Mouse (Mus musculus): ENCODE results near the gene Sdk1.

Gene Sdk1

DNA sequence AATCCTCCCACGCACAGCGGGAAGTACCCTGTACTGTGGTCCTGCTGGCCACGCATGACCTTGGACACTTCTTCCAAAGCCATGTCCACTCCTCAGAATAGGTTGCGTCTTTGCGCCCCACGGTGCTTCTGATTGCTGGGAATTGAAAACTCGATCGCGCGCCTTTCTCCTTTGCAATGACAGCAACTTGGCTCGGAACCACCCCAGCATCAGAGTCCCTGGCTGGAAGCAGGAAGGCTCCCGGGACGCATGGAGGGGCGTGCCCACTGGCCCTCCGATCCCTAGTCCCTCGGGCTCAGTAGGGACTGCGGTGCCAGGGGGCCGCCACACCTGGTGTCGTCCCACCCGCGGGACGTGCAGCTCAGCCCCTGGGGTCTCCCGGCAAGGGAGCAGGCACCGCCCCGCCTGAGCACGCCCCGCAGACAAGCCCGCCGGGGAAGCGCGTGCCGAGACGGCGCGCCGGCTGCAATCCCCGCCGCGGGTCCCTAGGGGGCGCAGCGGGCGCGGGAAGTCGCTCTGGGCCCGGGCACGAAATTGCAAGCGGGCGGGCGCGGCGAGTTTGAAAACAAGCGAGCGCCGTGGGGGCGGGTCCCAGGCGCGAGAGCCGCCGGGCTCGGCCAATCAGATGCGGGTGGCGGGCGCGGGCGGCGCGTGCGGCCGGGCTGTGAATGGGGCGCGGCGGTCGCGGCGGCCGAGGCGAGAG, at the start of gene Sdk1:
TSS of gene Sdk1 (plus strand) at position 650 of the 703 bp plus-strand sequence.
- DNase-seq (ENCODE audit: inconsistent ontology term): peak; percentile 98

DNA sequence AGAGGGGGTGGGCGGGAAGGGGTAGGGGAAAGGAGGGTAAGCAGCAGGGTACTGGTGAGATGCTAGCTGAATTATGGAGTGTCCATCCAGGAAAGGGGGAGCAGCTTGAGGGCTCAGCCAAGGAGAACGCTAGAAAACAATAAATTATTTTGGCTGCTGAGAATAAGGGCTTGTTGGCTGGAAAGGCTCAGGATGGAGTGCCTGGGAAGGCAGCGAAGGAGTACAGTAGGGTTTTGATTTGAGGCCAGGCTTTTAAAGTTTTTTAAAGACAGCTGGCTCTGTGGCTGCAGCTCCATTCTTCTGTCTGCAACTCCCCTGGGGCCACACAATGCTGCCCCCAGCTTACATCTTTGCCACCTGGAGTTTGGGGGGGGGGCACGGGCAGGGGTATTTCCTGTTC, 44.0 kb upstream of the Sdk1 start:
- DNase-seq (ENCODE audit: inconsistent ontology term): peak; percentile 3

DNA sequence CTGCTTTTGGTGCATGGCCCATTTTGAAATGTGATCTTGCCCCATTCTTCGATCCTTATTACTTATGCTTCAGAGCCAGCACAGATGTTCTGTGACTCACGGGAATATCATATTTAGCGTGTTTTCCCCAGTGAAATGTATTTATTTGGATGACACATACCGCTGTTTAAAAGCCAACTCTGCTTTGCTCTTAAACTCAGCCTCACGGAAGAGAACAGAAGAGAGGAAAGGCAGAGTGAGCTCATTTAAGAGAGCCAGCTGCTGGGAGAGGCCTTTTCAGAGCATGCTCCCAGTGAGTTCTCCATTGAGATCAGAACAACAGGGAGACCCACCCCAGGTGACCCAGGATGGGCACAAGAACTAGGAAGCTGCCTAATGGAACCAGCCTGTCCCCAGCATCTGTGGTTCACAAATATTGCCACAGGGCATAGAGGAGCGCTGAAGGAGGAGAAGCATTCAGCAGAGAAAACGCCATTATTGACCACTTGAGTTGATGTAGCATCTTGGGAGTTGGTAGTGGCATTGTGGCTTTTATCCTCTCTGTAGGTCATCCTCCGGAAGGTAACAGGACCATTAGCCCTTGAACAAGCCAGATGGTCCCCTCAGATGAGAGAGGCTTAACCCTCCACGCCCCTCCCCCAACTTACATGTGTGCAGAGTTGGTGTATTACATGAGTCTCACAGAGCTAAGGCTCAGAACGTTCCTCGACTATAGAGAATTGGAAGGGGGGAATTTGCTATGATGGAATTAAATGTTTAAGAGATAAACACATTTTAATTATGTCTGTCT, 38.8 kb upstream of the Sdk1 start:
- peak; percentile 2 for DNase-seq (ENCODE audit: inconsistent ontology term)

DNA sequence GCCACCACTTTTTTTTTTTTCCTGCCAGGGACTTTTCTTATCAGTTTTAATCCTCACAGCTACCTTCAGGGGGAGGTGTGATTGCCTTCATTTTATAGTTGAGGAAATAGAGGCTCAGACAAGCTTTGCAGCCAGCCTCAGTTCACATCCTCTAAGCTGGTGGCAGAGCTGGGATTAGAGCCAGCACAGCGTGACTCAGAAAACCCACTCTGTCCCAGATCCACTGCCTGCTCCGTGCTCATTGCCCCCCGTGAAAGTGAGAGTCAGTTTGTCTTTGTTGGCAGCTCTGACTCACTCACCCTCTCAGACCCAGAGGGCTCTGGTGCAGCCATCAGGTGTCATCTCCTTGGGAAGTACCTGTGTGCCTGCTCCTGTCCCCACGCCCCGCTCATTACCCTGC, 34.2 kb upstream of the Sdk1 start:
- DNase-seq (ENCODE audit: inconsistent ontology term): peak; percentile 67

DNA sequence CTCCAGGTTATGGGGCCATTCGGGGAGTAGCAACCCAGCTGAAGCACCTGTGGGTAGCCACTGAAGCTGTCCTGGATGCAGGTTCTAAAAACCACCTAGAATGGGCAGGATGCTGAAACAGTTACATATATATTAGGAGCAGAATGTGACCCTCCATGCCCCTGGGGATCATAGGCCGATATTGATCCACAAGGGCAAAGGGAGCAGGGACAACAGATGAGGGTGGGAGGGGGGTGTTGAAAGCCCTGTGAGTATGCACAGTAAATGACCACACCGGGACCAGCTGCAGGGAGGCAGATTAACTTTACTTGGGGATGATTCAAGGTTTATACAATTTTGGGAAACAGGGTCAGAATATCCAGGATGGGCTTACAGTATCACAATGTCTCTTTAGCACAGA, 16.0 kb upstream of the Sdk1 start:
- no peak for DNase-seq (ENCODE audit: inconsistent ontology term)

DNA sequence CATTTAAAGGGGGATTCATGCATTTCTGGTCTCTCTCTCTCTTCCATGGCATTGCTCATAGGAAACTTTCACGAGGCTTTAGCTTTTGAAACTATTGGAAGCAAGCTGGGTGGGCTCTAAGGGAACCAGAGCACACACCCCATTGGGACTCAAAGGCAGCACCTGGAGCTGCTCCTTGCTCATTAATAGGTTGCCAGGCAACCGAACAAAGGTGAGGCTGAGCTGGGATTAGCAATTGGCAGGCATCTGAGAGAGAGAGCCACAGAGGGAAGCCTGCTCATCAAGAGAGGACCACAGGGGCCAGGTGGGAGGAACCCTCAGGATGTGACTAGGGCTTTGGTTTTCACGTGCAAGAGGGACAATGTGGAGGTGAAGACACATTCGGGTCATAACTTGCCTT, 7.0 kb upstream of the Sdk1 start:
- no peak for DNase-seq (ENCODE audit: inconsistent ontology term)

DNA sequence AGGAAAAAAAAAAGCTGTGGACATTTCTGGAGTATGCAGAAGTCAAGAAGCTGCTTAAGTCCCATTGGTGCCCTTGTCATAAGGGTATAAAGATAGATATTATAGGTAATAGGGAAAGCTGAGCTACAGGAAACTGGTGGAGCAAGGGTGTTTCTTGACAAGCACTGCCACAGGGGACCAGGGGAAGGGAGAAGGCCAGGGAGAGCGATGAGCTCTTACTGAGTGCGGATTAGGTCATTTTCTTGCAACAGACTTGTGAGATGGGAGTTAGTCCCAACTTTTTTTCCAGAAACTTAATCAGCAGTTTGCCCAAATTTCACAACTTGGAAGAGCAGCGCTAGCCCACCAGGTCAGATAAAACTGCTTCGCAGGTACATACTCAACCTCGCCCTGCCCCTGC, 1.9 kb upstream of the Sdk1 start:
- DNase-seq (ENCODE audit: inconsistent ontology term): no peak

DNA sequence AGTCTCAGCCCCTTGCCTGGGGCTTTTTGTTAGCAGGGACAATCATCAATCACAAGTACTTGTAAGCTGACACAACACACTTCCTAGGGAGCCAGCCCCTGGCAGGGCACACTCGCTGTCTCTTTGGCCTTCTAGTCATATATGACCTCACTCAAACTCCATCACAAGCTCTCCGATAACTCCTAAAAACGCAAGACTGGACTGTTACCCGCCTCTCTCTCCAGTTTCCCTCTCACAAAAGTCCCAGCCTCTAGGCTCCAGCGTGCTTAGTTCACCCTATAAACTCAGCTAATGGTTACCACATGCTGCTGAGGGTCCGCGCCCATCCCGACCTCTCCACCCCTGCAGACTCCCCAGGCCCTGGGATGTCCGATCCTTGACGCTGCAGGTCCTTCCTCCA, 849 bp upstream of the Sdk1 start:
- DNase-seq (ENCODE audit: inconsistent ontology term): peak; percentile 10

DNA sequence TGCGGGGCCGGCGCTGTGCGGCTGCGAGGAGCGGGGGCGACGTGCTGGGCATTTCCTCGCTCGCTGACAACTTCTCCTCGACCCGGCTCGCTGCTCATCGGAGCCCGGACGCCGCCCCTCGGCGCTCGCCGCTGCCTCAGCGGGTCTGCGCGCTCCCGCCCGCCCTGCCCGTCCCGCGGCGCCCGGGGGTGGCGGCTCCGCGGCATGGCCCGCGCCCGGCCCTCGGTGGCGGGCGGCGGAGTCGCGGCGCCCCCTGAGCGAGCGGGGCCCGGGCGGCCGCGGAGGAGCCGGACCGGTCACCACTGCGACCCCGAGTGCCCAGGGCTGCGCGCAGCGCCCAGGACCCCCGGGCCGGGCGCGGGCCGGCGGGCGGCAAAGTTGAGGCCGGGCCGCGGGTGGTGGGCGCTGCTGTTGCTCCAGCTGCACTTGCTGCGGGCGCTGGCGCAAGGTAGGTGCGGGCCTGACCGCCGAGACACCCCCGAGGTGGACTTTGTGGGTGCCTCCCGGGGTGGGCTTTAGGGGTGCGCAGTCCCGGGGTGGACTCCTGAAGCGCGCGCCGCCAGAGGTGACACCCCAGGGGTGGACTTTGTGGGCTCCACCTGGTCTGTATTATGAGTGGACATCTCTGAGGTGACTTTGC, 475 bp downstream of the Sdk1 start:
- no peak for DNase-seq (ENCODE audit: inconsistent ontology term)

DNA sequence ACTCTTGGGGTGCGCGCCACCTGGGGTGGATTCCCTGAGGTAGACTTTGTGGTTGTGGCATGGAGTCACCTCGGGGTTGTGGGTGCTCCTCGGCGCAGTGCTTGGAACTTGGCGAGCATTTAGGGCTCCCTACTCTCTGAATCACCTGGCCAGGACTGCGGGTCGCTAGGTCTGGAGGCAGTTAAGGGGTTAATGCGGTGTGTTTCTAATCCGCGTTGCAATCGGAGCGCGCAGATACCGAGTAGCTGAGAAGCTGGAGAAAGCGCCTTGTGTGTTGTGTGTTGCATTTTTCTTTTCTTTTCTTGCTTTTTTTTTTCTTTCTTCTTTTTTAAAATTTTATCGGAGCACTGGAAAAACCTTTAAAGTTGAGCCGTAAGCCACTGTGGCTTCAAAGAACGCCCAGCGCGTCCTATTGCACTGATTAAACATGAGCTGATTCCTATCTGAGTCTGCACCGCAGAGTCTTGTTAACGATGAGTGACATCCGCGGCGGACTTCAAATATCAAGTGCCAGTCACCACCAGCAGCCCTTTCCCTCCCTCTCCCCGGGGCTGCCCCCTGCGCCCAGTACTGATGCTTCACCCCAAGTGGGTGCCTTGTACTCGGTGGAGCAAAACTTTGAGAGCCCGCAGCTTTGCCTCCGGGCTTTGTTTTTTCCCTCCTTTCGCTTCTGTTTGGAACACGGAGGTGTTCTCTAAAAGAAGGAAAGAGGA, 2.1 kb downstream of the Sdk1 start:
- DNase-seq (ENCODE audit: inconsistent ontology term): peak; percentile 33

DNA sequence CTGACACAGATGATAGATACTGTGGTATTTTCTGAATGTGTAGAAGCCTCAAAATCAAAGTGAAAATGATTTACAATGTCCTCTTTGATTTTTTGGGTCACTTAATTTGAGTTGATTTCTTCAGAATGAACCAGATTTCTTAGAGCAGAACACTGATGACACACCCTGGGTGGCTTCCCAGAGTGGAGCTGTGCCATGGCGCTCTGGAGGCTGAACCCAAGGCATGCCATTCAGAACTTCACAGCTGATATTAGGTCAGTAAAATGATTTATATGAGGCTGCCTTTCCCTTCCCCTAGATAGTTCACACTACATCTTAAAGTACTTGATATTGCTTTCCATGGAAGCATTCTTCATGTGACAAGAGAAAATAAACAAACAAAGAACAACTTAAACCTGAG, 23.0 kb downstream of the Sdk1 start:
- peak; percentile 89 for DNase-seq (ENCODE audit: inconsistent ontology term)

DNA sequence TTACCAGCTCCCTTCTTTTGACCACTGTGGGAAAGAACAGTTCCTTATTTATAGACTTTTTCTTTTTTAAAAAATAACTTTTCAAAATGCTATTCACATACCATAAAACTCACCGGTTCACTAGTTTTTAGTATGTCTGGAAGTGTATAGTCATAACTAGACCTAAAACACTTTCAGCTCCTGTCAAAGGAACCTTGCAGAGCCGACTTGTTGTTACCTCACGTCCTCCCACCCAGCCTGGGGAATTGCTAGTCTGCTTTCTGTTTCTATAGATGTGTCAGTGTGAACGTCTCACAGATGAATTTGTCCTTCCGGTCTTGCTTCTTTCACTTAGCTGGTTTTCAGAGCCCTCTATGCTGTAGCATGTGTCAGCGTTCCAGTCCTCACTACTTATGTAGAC, 35.8 kb downstream of the Sdk1 start:
- no peak for DNase-seq (ENCODE audit: inconsistent ontology term)

DNA sequence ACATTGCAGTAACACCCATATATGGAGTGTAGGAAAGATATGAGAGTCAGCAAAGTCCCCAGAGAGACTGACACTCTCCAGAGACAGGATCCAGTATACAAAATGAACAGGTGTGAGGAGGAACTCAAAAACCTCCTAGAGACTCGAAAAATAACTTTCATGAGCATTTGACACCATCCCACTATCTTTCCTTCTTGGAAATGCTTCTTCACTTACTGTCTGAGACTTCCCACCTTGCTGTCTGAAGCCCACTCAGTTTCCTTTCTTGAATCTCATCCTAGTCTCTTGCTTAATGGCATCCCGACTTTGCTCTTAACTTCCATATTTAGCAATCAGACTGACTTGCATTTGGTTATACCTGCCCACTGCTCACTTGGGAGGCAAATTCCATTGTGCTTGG, 40.5 kb downstream of the Sdk1 start:
- DNase-seq (ENCODE audit: inconsistent ontology term): no peak

DNA sequence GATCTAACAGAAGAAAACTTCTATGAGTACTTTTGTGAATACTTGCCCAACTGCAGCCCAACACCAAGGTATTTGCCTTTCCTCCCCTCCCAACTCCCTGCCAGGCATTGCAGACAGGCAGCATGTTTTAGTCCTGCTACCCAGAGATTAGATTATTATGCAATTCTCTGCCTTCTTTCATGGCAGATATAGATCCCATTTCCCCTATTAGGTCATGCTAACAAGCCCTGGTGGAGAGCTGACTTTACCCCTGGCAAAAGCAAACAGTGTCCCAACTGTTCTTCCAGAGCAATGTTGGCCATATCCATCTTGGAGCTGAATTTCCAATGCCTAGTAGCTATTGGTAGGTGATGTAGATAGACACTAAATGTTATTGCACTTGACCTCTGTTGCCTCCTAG, 48.3 kb downstream of the Sdk1 start:
- no peak for DNase-seq (ENCODE audit: inconsistent ontology term)

DNA sequence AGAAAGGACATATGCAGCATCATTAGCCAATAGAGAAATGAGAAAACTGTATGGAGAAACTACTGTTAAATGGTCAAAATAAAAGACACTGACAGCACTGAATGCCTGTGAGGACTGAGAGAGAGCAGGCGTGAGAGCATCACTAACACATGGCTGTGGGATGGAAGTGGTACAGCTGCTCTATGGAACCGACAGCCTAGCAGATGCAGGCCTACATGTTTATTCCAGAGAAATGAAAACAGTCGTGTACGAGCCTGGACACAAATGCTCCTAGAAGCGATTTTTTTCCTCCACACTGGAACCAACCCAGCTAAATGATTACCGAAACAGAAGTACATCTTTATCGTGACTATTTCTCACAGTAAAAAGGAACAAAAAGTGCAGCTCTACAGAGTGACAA, 54.0 kb downstream of the Sdk1 start:
- no peak for DNase-seq (ENCODE audit: inconsistent ontology term)

DNA sequence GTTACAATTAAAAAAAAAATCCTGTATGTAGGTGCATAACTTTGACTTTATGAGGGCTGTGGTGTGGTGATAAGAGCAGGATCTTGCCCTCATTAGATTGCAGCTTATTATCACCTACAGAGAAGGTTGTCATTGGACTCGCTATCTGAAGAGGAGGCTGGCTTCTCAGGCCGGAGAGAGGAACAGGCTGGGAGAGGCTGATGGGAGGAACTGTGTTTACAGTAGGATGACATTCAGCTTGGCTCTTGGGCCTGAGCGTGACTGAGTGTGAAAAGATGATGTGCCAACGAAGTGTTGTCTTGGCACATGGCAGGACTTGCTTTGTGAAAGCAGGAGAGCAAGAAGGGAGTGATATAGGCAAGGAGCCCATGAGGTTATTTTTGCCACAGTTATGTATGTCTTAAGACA, 61.0 kb downstream of the Sdk1 start:
- no peak for DNase-seq (ENCODE audit: inconsistent ontology term)

DNA sequence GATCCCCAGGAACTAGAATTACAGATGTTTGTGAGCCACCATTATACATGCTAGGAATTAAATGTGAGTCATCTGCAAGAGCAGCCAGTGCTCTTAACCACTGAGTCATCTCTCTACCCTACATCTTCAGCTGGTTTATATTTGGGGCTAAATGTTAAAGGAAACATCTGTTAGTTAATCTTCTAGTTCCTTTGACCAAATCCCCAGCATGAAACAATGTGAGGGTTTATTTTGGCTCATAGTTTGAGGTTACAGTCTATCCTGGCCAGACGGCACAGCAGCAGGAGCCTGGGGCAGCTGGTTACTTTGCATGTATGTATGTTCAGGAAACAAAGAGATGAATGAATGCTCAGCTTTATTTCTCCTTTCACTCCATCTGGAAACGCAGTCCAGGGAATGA, 62.5 kb downstream of the Sdk1 start:
- DNase-seq (ENCODE audit: inconsistent ontology term): no peak

DNA sequence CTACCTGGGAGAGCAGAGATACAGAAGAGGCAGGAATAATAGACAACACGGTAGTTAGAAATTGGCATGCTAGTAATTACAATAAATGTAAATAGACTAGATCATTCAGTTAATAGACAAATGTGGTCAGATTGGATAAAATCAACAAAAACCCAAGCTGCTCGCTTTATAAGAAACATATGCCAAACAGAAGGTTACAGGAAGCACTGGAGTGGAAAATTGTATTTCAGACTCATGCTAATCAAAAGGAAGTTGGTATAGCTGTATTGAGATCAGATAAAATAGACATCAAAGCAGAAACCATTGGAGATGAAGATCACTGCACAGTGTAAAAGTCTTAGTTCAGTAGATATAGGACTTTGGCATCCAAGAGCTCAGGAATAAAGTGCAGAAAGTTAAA, 63.4 kb downstream of the Sdk1 start:
- DNase-seq (ENCODE audit: inconsistent ontology term): no peak

DNA sequence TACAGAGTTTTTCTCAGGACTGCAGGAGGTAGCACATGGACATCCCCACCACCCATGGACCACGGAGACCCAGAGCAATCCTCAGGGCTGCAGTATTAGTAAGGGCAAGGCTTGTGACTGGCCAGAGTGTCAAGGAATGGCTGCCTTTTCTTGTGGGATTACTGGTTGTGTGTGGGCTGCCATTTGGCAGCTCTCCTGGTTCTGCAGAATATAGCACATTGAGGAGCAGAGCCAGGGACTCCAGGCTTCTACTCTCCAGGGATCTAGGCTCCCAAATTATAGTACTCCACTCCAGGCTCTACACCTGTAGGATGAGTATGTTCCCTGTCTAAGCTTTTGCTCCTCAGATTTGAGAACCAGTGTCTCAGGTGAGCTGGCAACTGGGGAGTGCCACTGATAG, 69.4 kb downstream of the Sdk1 start:
- no peak for DNase-seq (ENCODE audit: inconsistent ontology term)

DNA sequence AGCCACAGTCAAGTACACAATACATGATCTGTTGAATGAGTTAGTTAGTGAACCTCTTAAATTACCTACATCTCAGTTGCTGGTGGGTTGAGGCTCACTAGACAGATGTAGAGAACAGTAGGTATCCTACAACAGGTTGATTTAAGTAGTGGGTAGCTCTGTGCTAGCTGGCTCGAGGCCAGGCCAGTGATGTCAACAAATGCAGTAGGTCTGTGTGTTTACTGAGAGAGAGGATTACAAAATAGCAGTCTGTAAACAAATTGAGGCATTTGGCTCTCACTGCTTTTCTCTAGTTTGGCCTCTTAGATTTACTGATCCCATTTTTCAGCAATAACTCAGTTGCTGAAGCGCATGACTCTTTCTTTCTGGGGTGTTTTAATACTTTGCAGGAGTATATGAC, 70.5 kb downstream of the Sdk1 start:
- no peak for DNase-seq (ENCODE audit: inconsistent ontology term)

DNA sequence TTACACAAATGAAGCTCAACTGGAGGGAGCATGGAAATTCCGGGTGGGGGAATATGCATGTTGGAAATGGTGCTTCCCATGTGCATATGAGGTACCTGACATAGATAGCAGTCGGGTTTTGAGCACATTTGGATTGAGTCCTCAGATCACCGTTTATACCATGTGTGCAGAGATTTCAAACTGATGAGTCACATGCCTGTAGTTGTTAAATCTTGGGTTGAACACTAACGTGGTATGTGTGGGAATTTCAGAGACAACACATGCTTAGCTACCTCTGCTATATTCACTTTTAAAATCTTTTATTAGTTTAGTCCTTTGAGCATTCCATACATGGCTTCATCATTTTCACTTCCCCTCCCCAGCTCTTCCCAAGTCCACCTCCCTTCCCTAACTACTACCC, 71.0 kb downstream of the Sdk1 start:
- DNase-seq (ENCODE audit: inconsistent ontology term): peak; percentile 54

DNA sequence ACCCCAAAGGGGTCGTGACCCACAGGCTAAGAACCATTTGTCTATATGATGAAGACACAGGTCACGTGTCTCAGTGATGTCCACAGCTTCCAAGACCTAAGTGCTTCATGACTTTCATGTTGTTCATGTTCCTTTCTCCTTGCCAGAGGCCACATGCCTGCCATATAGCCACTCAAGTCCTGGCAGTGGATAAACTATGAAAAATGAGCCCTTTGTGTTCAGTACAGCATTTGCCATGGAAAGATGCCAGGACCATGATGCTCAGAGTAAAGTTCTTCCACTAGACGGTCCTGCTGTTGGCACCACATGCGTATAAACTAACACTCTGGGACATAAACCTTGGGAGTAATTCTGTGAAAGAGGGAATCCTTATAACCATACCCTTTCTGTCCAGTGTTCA, 75.8 kb downstream of the Sdk1 start:
- peak; percentile 45 for DNase-seq (ENCODE audit: inconsistent ontology term)

Data from Muller cell, postnatal 12 days (primary cell).